Mouse (Mus musculus): ENCODE measurements around the gene Kdm5c.
A peak's percentile ranks its signal among the peaks of the same experiment; 100 is the strongest.
"Not testable (repeated sequence)": the region's sequence is repeated elsewhere in the genome, so short reads cannot be mapped to it uniquely, and the experiment has no call there.

Kdm5c gene

GRCm38 (mm10) chrX:152232781-152233763 lies at the start of gene Kdm5c:
TSS of gene Kdm5c (plus strand) at chrX:152233020.
- DNase-seq, result peak; percentile 95 to 99

GRCm38 (mm10) chrX:152187151-152187550 lies 45.7 kb upstream of the Kdm5c start:
- no peak for DNase-seq

GRCm38 (mm10) chrX:152191266-152191665 lies 41.6 kb upstream of the Kdm5c start:
- no peak for DNase-seq

GRCm38 (mm10) chrX:152197814-152198648 lies 34.8 kb upstream of the Kdm5c start:
- no peak for DNase-seq

GRCm38 (mm10) chrX:152201737-152202421 lies 30.9 kb upstream of the Kdm5c start:
- peak; percentile 31 to 56 for DNase-seq

- no peak for DNase-seq
These were observed 30.3 kb upstream of the Kdm5c start for GRCm38 (mm10) chrX:152202422-152203103.

GRCm38 (mm10) chrX:152203247-152203646 lies 29.6 kb upstream of the Kdm5c start:
- no peak for DNase-seq

- no peak for DNase-seq
These were observed 27.3 kb upstream of the Kdm5c start for GRCm38 (mm10) chrX:152205486-152205885.

GRCm38 (mm10) chrX:152214703-152215102 lies 18.1 kb upstream of the Kdm5c start:
- DNase-seq, result no peak

GRCm38 (mm10) chrX:152218529-152218928 lies 14.3 kb upstream of the Kdm5c start:
- no peak for DNase-seq

GRCm38 (mm10) chrX:152221721-152222120 lies 11.1 kb upstream of the Kdm5c start:
- no peak for DNase-seq

- no peak for DNase-seq
These were observed 10.6 kb upstream of the Kdm5c start for GRCm38 (mm10) chrX:152222226-152222625.

- DNase-seq, result no peak
These were observed 9.5 kb upstream of the Kdm5c start for GRCm38 (mm10) chrX:152223313-152223712.

- DNase-seq, result peak; percentile 6 to 27
These were observed 8.5 kb upstream of the Kdm5c start for GRCm38 (mm10) chrX:152224280-152224679.

GRCm38 (mm10) chrX:152234125-152234524 lies 1.3 kb downstream of the Kdm5c start:
- DNase-seq, result no peak

- no peak for DNase-seq
These were observed 2.9 kb downstream of the Kdm5c start for GRCm38 (mm10) chrX:152235758-152236157.

GRCm38 (mm10) chrX:152243140-152243539 lies 10.3 kb downstream of the Kdm5c start:
- DNase-seq, result not testable (repeated sequence)

GRCm38 (mm10) chrX:152244492-152245189 lies 11.8 kb downstream of the Kdm5c start:
- DNase-seq, result no peak

GRCm38 (mm10) chrX:152271189-152271588 lies 38.4 kb downstream of the Kdm5c start:
- no peak for DNase-seq

GRCm38 (mm10) chrX:152279384-152279783 lies 46.6 kb downstream of the Kdm5c start:
- DNase-seq, result no peak

GRCm38 (mm10) chrX:152284746-152285145 lies 51.9 kb downstream of the Kdm5c start:
- DNase-seq, result no peak

GRCm38 (mm10) chrX:152287026-152287425 lies 54.2 kb downstream of the Kdm5c start:
- not testable (repeated sequence) for DNase-seq

Data from lung, adult 18-20 months (tissue).